Mouse (Mus musculus): Measurements from ENCODE around the gene Hist1h2ac. TPM values are rescaled to one million over a fixed set of nuclear protein-coding genes. Genes with fewer than 3 reads are reported as not detected.
"Not testable (repeated sequence)": the region's sequence is repeated elsewhere in the genome, so short reads cannot be mapped to it uniquely, and the experiment has no call there.

Hist1h2ac gene
- 1.2 TPM in 2 replicates for polyA plus RNA-seq (2012; rRNA removed)

- under 1% methylated on average over 23 of the region's 32 CpGs for WGBS
Measured at GRCm38 (mm10) chr13:23683755-23684281, at the start of gene Hist1h2ac, which contains the start of gene Hist1h2bc. Gene Hist1h2ac, minus strand, starts transcription at chr13:23683948. Gene Hist1h2bc, plus strand, starts transcription at chr13:23684199.

DNA sequence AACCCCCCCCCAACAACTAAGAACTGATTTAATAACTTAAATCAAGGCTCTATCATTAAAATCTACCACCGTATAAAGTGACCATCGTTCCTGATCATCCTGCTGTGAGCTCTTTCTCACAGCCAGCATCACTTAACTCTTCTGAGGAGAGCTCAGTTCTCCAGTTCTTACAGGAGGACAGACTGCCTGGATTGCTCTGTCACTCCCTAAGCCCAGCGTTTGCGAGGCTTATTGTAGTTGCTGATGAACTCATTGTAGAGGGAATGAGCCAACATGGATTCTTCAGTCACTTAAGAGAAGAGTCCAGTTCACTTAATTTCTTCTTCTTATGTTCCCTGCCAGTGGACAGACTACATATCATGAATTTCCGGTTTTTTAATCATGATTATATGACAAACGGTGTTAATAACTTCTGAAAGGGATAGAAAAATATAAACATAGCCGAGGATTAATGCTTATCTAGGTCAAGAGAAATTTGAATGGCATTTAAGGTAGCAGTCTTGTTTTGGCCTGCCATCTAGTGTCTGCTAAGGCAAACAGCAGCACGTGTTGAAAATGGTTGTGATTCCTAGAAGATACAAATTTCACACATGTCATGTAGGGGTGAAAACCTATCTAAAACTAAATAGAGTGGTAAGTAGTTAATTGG lies 48.5 kb upstream of the Hist1h2ac start:
- DNase-seq (ENCODE audit: low read depth, low spot score): no peak
- 22% methylated on average over 8 of the region's 8 CpGs for WGBS

More at GRCm38 (mm10) chr13:23683755-23684281, at the start of gene Hist1h2ac, which contains the start of gene Hist1h2bc:
- peak; percentile 98 for DNase-seq (ENCODE audit: low read depth, low spot score)

DNA sequence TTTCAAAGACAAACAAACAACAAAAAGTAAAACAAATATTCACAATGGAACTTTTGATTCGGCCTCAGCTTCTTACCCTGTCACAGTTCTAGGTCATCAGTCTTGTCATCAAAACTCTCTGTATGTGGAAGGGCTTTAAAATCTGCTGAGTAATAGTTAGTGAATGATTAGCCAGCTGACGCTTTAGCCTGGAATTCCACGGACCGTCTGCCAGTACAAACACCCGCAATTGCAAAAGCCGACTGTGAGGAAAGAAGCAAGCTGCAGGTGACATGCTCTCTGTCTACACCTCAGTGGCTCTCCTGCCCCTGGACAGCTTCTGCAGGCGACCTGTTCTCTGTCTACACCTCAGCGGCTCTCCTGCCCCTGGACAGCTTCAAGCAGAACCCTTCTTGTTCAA lies 46.7 kb upstream of the Hist1h2ac start:
- 20% methylated on average over 8 of the region's 8 CpGs for WGBS
- DNase-seq (ENCODE audit: low read depth, low spot score): peak; percentile 87

- no peak for DNase-seq (ENCODE audit: low read depth, low spot score)
- 90% methylated on average over 5 of the region's 5 CpGs for WGBS
Measured at GRCm38 (mm10) chr13:23729706-23730105, 46.0 kb upstream of the Hist1h2ac start.

DNA sequence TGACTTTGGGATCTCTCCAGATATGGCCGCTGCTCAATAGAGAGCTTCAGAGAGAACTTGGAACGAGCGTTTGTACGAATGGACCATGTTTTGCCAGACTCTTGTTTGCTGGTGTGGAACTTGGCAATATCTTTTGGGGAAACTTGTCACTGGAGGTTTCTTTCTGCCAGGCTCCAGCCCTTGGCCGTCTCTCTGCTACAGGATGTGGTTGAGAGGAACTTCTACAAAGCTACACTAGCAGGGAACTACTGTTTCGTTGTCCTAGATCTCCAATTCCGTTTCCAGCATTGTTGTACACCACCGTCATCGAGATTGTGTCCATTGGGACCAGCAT lies 45.4 kb upstream of the Hist1h2ac start:
- DNase-seq (ENCODE audit: low read depth, low spot score): no peak
- 88% methylated on average over 9 of the region's 9 CpGs for WGBS

DNA sequence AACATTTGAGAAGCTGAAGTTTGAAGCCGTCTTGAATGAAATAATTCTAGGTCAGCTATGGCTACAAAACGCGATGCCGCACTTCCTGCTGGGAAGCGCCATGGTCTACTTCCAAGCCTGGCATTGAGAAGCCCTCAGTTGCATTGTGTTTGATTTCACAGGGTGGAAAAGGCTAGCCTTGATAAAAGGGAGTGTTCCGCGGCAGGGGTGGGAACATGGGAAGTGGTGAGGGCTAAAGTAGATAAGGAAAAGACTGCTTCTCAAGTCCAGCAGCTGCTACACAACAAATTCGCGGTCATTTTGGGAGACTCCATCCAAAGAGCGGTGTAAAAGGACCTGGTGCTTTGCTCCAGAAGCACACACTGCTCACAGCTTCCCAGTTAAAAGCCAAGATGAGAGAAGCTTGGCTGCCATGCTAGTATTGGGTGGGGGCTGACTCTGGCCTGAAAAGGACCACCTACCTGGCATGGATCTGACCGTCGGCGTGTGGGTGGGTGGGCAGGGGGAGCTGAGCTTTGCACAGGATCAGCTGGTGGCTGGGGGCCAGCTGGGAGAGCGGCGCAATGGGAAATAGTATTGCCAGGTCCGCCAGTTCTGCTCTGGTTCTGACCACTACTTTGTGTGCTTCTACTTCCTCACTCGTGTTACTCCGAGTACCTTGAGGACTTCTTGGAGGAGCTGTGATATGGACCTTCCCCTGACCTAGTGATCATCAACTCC lies 44.9 kb upstream of the Hist1h2ac start:
- 88% methylated on average over 18 of the region's 18 CpGs for WGBS
- DNase-seq (ENCODE audit: low read depth, low spot score): no peak

DNA sequence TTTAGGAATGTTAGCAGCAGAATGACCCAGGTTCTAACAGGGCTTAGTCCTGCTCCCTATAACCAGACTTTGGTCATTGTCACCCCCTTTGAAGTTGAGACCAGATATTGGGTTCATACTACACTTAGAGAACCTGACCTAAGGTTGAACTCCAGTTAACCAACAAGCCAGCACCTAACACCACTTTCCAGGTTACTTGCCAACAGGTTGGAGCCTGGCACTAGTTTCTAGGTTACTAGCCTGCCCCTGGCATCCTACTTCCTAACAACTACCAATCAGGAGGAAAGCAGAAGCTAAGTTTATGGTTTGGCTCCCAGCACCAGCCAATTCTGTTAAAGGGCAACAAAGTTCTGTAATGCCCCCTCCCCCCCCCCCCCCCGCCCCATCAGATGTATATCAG lies 41.5 kb upstream of the Hist1h2ac start:
- DNase-seq (ENCODE audit: low read depth, low spot score): no peak
- WGBS: 38% methylated on average over 1 of the region's 1 CpGs

- no peak for DNase-seq (ENCODE audit: low read depth, low spot score)
- WGBS: 91% methylated on average over 4 of the region's 4 CpGs
Measured at GRCm38 (mm10) chr13:23724239-23724638, 40.5 kb upstream of the Hist1h2ac start.

GRCm38 (mm10) chr13:23717593-23718245 lies 34.0 kb upstream of the Hist1h2ac start:
- DNase-seq (ENCODE audit: low read depth, low spot score): not testable (repeated sequence)
- WGBS: 24% methylated on average over 2 of the region's 2 CpGs

DNA sequence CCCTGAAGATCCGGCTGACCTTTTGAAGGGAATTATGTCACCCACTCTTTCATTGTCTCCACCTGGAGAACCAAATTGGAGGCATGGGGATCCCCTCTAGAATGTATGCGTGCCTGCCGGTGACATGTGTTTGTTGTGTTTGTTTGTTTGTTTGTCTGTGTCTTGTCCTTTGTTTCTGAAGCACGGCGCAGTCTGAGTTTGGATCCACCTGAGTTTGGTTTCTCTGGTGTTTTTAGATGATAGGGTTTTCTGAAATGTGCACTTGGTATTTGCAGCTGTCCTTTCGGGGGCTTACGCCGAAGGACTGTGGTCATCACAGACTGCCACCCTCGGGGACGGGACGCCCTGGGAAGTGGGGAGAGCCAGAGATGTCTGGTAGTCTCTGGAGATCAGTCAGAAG lies 33.4 kb upstream of the Hist1h2ac start:
- no peak for DNase-seq (ENCODE audit: low read depth, low spot score)
- WGBS: 70% methylated on average over 11 of the region's 11 CpGs

GRCm38 (mm10) chr13:23716261-23717042 lies 32.7 kb upstream of the Hist1h2ac start:
- no peak for DNase-seq (ENCODE audit: low read depth, low spot score)
- WGBS: 78% methylated on average over 5 of the region's 5 CpGs

DNA sequence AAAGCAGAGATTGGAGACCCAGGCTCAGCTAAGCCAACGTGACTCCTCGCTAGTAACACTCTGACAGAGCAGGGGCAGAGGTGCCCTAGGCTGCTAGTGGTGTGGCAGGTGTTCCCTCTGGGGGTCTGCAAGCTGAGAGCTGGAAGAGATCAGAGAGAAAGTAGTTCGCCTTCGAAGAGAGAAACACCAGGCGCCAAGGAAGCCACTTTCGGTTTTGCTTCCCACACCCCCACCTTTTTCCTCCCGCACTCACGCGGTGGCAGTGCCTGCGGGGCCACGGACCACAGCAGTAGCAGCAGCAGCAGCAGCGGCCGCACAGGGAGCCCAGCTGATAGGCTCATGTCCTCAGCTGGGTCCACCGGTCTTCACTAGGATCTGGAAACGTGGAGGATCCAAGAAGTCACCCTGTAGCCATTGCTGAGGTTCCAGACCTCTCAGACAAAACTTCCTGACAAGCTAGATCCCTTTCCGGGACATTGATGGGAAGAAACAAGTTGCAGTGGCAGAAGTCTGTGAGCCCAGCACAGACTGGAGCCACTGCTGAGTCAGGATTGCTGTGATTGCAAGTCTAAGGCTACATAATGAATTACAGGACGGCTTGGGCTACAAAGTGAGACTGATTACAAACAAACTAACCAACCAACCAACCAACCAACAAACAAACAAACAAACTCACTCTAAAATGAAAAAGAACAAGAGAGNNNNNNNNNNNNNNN lies 26.8 kb upstream of the Hist1h2ac start, which contains the start of gene Hfe:
Gene Hfe (minus strand): TSS at position 481 of the 716 bp plus-strand sequence.
- WGBS: 2% methylated on average over 17 of the region's 17 CpGs
- DNase-seq (ENCODE audit: low read depth, low spot score): no peak

DNA sequence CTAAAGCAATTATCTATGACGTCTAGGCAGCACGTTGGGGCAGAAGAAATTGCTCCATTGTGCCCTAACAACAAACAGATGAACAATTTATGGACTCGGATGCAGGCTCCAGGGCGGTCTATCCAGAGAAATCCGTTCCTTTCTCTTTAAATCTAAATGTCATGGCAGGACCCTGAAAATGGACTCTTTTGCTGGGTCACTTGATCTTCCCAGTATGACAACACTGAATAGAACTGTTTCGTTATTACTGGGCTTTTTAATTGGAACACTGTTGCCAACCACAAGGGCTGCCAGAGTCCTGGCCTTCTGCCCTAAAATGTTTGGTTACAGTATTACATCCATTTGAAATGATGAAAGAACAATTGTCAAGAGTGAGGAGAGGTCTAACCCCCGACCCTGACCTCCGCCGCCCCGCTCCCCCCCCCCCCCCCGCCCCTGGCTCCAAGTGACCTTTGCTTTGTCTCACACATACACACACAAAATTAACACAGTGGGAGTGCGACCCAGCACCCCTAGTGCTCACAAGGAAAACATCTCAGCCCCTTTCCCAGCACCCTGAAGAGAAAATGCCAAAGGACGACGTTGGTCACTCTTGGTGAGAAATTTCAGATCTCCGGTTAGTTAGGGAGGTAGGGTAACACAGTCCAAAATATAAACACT lies 26.1 kb upstream of the Hist1h2ac start:
- no peak for DNase-seq (ENCODE audit: low read depth, low spot score)
- WGBS: 13% methylated on average over 15 of the region's 15 CpGs

- no peak for DNase-seq (ENCODE audit: low read depth, low spot score)
- 44% methylated on average over 4 of the region's 4 CpGs for WGBS
Measured at GRCm38 (mm10) chr13:23708654-23709053, 24.9 kb upstream of the Hist1h2ac start.

GRCm38 (mm10) chr13:23708041-23708440 lies 24.3 kb upstream of the Hist1h2ac start:
- no peak for DNase-seq (ENCODE audit: low read depth, low spot score)
- 89% methylated on average over 4 of the region's 4 CpGs for WGBS

GRCm38 (mm10) chr13:23706771-23707170 lies 23.0 kb upstream of the Hist1h2ac start:
- 96% methylated on average over 12 of the region's 12 CpGs for WGBS
- DNase-seq (ENCODE audit: low read depth, low spot score): no peak

GRCm38 (mm10) chr13:23705751-23706356 lies 22.1 kb upstream of the Hist1h2ac start:
- DNase-seq (ENCODE audit: low read depth, low spot score): no peak
- WGBS: 91% methylated on average over 7 of the region's 7 CpGs

GRCm38 (mm10) chr13:23702801-23703200 lies 19.1 kb upstream of the Hist1h2ac start:
- DNase-seq (ENCODE audit: low read depth, low spot score): not testable (repeated sequence)
- 46% methylated on average over 2 of the region's 2 CpGs for WGBS
